Mouse (Mus musculus): ENCODE measurements at regions not wholly inside any gene's neighbourhood (a gene's known extent, or its start where the extent isn't known, plus 50 kb on each side); places are given as distances from the start of the nearest gene placed in this dataset.

- in situ Hi-C loops (cut with MboI; ENCODE audit: unreplicated experiment in 2 of 2) = no loop called here
These were observed 112.8 kb upstream of the Etl4 start for GRCm38 (mm10) chr2:19796790-19797189.
